ENCODE assay signal across 17 mouse cellular contexts in genomic region chr12:83848595-83849231, GRCm38 (mm10).
DNase-seq lines count a peak whose midpoint lies in the region; ATAC-seq and TF ChIP-seq lines count a peak whose summit lies in the region.
"Had no signal": no experiment of that assay in that cellular context is flagged by ENCODE, and none has a peak within 500 bp of the region (broad histone marks: within the 10 kb centered on the region; RNA-seq: fewer than 3 reads in every experiment).

No protein-coding gene starts in this region.

- H3K4me1 ChIP-seq in liver, embryonic 16.5 days (ENCODE audit: control insufficient read depth, low read depth, low read length), result no peaks in the 10 kb centered on the region; the same call in none of the 2 replicates
- 0 out of 2 replicates have a peak, but pooled peaks cover 3% of the 10 kb centered on the region for H3K4me1 ChIP-seq in liver, embryonic 12.5 days
- H3K4me1 ChIP-seq in bone marrow, adult 2 months (ENCODE audit: control insufficient read depth, insufficient read depth, low read length), result peaks cover 2% of the 10 kb centered on the region; the same call in 1 of the 2 replicates
- H3K4me1 ChIP-seq: embryonic facial prominence, embryonic 12.5 days; heart, embryonic 10.5 days; kidney, embryonic 15.5 days; lung, embryonic 15.5 days; midbrain, embryonic 15.5 days; neural tube, embryonic 12.5 days had no signal

- DNase-seq in gonadal fat pad, adult 2 months (ENCODE audit: low read depth), result peak; percentile 76
- DNase-seq in mesoderm, embryonic 11.5 days (ENCODE audit: low read depth, low spot score), result peak; percentile 7
- no peak for DNase-seq in cerebellum, adult 9-10 months
- DNase-seq in urinary bladder, postnatal 25 days (ENCODE audit: low spot score), result no peak
- DNase-seq in adrenal gland, postnatal 36 days, result no peak
- DNase-seq: cerebellum, postnatal 10 days; heart, postnatal 4 days had no signal

- 0 out of 2 replicates have a peak, but pooled peaks have one; percentile 37 for ATAC-seq in liver, embryonic 16.5 days (ENCODE audit: low read depth)
- no peak for ATAC-seq in liver, embryonic 12.5 days
- ATAC-seq: midbrain, embryonic 15.5 days; Patski had no signal

- H3K4me2 ChIP-seq in liver, embryonic 16.5 days (ENCODE audit: low read depth, low read length), result no peak overlapping the region
- H3K4me2 ChIP-seq in liver, embryonic 12.5 days, result no peak overlapping the region
- H3K4me2 ChIP-seq: embryonic facial prominence, embryonic 12.5 days; kidney, embryonic 15.5 days; lung, embryonic 15.5 days; midbrain, embryonic 15.5 days; neural tube, embryonic 12.5 days had no signal

- no peaks in the 10 kb centered on the region for H3K36me3 ChIP-seq in liver, embryonic 16.5 days (ENCODE audit: control insufficient read depth, insufficient read depth)
- H3K36me3 ChIP-seq in liver, embryonic 12.5 days, result no peaks in the 10 kb centered on the region
- H3K36me3 ChIP-seq: embryonic facial prominence, embryonic 12.5 days; lung, embryonic 15.5 days; midbrain, embryonic 15.5 days; neural tube, embryonic 12.5 days had no signal

- H3K27me3 ChIP-seq in liver, embryonic 16.5 days (ENCODE audit: control insufficient read depth, insufficient read depth, low read depth, low read length), result no peaks in the 10 kb centered on the region
- H3K27me3 ChIP-seq in liver, embryonic 12.5 days (replicated peaks), result no peaks in the 10 kb centered on the region
- H3K27me3 ChIP-seq: embryonic facial prominence, embryonic 12.5 days; kidney, embryonic 15.5 days; lung, embryonic 15.5 days; midbrain, embryonic 15.5 days; neural tube, embryonic 12.5 days; Patski had no signal

- 74% methylated on average over 1 of the region's 1 CpGs for WGBS in liver, embryonic 16.5 days (ENCODE audit: insufficient replicate concordance)
- 91% methylated on average over 1 of the region's 1 CpGs for WGBS in liver, embryonic 12.5 days (ENCODE audit: insufficient replicate concordance)
- 59% methylated on average over 1 of the region's 1 CpGs for WGBS in bone marrow, adult 2 months

- TF ChIP-seq CTCF in bone marrow, adult 2 months (IDR thresholded peaks at IDR 0.05; ENCODE audit: control insufficient read depth, insufficient read depth, low read length), result no peak

- TF ChIP-seq POLR2A in bone marrow, adult 2 months (IDR thresholded peaks at IDR 0.05; ENCODE audit: borderline replicate concordance, control insufficient read depth, low read depth, low read length), result no peak

- H3K4me3 ChIP-seq in liver, embryonic 16.5 days (ENCODE audit: low read depth, low read length), result no peak overlapping the region
- H3K4me3 ChIP-seq in liver, embryonic 12.5 days, result no peak overlapping the region
- H3K4me3 ChIP-seq in bone marrow, adult 2 months (replicated peaks; ENCODE audit: control insufficient read depth, low read depth, low read length), result no peak overlapping the region
- H3K4me3 ChIP-seq: embryonic facial prominence, embryonic 12.5 days; heart, embryonic 10.5 days; kidney, embryonic 15.5 days; lung, embryonic 15.5 days; midbrain, embryonic 15.5 days; neural tube, embryonic 12.5 days had no signal

- no peaks in the 10 kb centered on the region for H3K9me3 ChIP-seq in liver, embryonic 16.5 days (replicated peaks; ENCODE audit: control insufficient read depth, low read length)
- no peaks in the 10 kb centered on the region for H3K9me3 ChIP-seq in liver, embryonic 12.5 days (replicated peaks)
- H3K9me3 ChIP-seq: embryonic facial prominence, embryonic 12.5 days; heart, embryonic 10.5 days; kidney, embryonic 15.5 days; lung, embryonic 15.5 days; midbrain, embryonic 15.5 days; neural tube, embryonic 12.5 days had no signal

- H3K9ac ChIP-seq in liver, embryonic 16.5 days (ENCODE audit: low read depth, low read length), result no peak overlapping the region
- H3K9ac ChIP-seq in liver, embryonic 12.5 days, result no peak overlapping the region
- H3K9ac ChIP-seq: embryonic facial prominence, embryonic 12.5 days; kidney, embryonic 15.5 days; lung, embryonic 15.5 days; midbrain, embryonic 15.5 days; neural tube, embryonic 12.5 days had no signal

- no peak overlapping the region for H3K27ac ChIP-seq in liver, embryonic 16.5 days (ENCODE audit: low read length)
- H3K27ac ChIP-seq in liver, embryonic 12.5 days, result no peak overlapping the region
- H3K27ac ChIP-seq in bone marrow, adult 2 months (ENCODE audit: control insufficient read depth, insufficient read depth, low read depth, low read length, poor library complexity), result peak overlapping the region; percentile 72
- H3K27ac ChIP-seq: embryonic facial prominence, embryonic 12.5 days; heart, embryonic 10.5 days; kidney, embryonic 15.5 days; lung, embryonic 15.5 days; midbrain, embryonic 15.5 days; neural tube, embryonic 12.5 days had no signal

Comparison
In these comparisons a context has a peak if more than half of its experiments do, and no peak if none do; other contexts are left out.
1. DNase-seq: peak in gonadal fat pad, adult 2 months (single experiment) and mesoderm, embryonic 11.5 days (single experiment); none in cerebellum, adult 9-10 months (single experiment), urinary bladder, postnatal 25 days (single experiment) and adrenal gland, postnatal 36 days (0 of 2).